ENCODE assay signal across 20 mouse cellular contexts in genomic region chr16:66987741-66988140, GRCm38 (mm10).
DNase-seq lines count a peak whose midpoint lies in the region; ATAC-seq and TF ChIP-seq lines count a peak whose summit lies in the region.
"Had no signal": no experiment of that assay in that cellular context is flagged by ENCODE, and none has a peak within 500 bp of the region (broad histone marks: within the 10 kb centered on the region; RNA-seq: fewer than 3 reads in every experiment).

No protein-coding gene starts in this region.

- no peak for TF ChIP-seq CTCF in layer of hippocampus, adult 2 months (conservative IDR thresholded peaks at IDR 0.05)
- no peak for TF ChIP-seq CTCF in hindbrain, postnatal 0 days (IDR thresholded peaks at IDR 0.05; ENCODE audit: low read depth)

- H3K27ac ChIP-seq in layer of hippocampus, adult 2 months, result peak overlapping the region; percentile 62; the same call in 1 of the 2 replicates
- no peak overlapping the region for H3K27ac ChIP-seq in hindbrain, postnatal 0 days
- H3K27ac ChIP-seq: embryonic facial prominence, embryonic 10.5 days; forebrain, embryonic 13.5 days; heart, embryonic 10.5 days had no signal

- WGBS in hindbrain, postnatal 0 days, result 61% methylated on average over 6 of the region's 6 CpGs

- no peaks in the 10 kb centered on the region for H3K9me3 ChIP-seq in hindbrain, postnatal 0 days (ENCODE audit: low read length)
- H3K9me3 ChIP-seq: embryonic facial prominence, embryonic 10.5 days; forebrain, embryonic 13.5 days; heart, embryonic 10.5 days had no signal

- H3K27me3 ChIP-seq in hindbrain, postnatal 0 days (ENCODE audit: insufficient read depth, low read length), result no peaks in the 10 kb centered on the region
- H3K27me3 ChIP-seq: CH12.LX; forebrain, embryonic 13.5 days had no signal

- H3K4me2 ChIP-seq in hindbrain, postnatal 0 days (ENCODE audit: low read depth, low read length), result no peak overlapping the region
- H3K4me2 ChIP-seq: forebrain, embryonic 13.5 days had no signal

- H3K36me3 ChIP-seq in hindbrain, postnatal 0 days (ENCODE audit: insufficient read depth, low read length), result no peaks in the 10 kb centered on the region
- H3K36me3 ChIP-seq: embryonic facial prominence, embryonic 10.5 days; heart, embryonic 10.5 days had no signal

- no peak overlapping the region for H3K9ac ChIP-seq in hindbrain, postnatal 0 days (replicated peaks; ENCODE audit: low read length)
- H3K9ac ChIP-seq: forebrain, embryonic 13.5 days had no signal

- peak; percentile 16 to 21 for DNase-seq in cerebellum, postnatal 10 days
- no peak for DNase-seq in cerebellum, adult 18-20 months
- no peak for DNase-seq in layer of hippocampus, adult 2 months (ENCODE audit: low spot score in 2 of 2)
- no peak for DNase-seq in layer of hippocampus, postnatal 36 days
- peak; percentile 2 for DNase-seq in NIH3T3 (ENCODE audit: low read depth)
- DNase-seq in hindbrain, postnatal 0 days (ENCODE audit: low spot score), result no peak
- no peak for DNase-seq in urinary bladder, postnatal 36 days (ENCODE audit: low spot score in 2 of 2)
- DNase-seq in lung, postnatal 25 days (ENCODE audit: low spot score), result no peak
- DNase-seq: adrenal gland, adult 2 months; adrenal gland, postnatal 25 days; cerebellum, adult 11 months; cerebellum, adult 9-10 months; gastrocnemius, postnatal 10 days; heart, adult 18-20 months; heart, postnatal 10 days; kidney, adult 18-20 months had no signal

- ATAC-seq in hindbrain, postnatal 0 days, result 0 out of 2 replicates have a peak, but pooled peaks have one; percentile 32
- ATAC-seq: forebrain, embryonic 13.5 days had no signal

- H3K4me1 ChIP-seq in hindbrain, postnatal 0 days (ENCODE audit: insufficient read depth, low read length), result no peaks in the 10 kb centered on the region
- H3K4me1 ChIP-seq: embryonic facial prominence, embryonic 10.5 days; heart, embryonic 10.5 days had no signal

- H3K4me3 ChIP-seq in layer of hippocampus, adult 2 months, result no peak overlapping the region
- H3K4me3 ChIP-seq in hindbrain, postnatal 0 days (ENCODE audit: low read length), result no peak overlapping the region
- H3K4me3 ChIP-seq: embryonic facial prominence, embryonic 10.5 days; forebrain, embryonic 13.5 days; heart, embryonic 10.5 days had no signal

Comparison
In these comparisons a context has a peak if more than half of its experiments do, and no peak if none do; other contexts are left out.
1. DNase-seq: peak in cerebellum, postnatal 10 days (2 of 2) and NIH3T3 (single experiment); none in cerebellum, adult 18-20 months (0 of 2), layer of hippocampus, adult 2 months (0 of 2), layer of hippocampus, postnatal 36 days (0 of 2), hindbrain, postnatal 0 days (single experiment), urinary bladder, postnatal 36 days (0 of 2) and lung, postnatal 25 days (single experiment).